Mouse (Mus musculus) T-cell, adult 2 months (primary cell): ENCODE measurements around the gene Zscan26.
"Not testable (repeated sequence)": the region's sequence is repeated elsewhere in the genome, so short reads cannot be mapped to it uniquely, and the experiment has no call there.

ENCODE experiments used
- DNase-seq: peaks from one replicate; pipeline ENCODE4 v3.0.0; 2022; ENCODE audit warnings: low spot score

Gene Zscan26

DNA sequence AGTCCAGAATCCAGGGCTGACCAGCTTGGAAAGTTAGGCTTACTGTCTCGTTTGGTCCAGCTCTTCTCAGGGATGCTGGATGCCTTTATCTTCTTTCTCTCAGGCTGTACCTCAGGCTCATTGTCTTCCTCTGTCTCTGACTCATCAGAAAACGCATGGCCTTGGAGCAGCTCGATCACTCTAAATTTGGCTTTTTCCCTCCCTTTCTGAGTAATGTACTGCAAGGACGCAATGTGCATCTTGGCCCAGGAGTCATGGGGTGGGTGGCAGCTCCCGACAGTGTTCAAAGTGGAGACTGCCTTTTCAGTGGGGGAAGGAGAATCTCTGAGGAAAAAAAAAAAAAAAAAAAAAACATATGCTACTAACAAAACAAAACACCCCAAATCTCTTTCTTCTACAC is 30.2 kb downstream of the Zscan26 start:
- DNase-seq, result no peak

DNA sequence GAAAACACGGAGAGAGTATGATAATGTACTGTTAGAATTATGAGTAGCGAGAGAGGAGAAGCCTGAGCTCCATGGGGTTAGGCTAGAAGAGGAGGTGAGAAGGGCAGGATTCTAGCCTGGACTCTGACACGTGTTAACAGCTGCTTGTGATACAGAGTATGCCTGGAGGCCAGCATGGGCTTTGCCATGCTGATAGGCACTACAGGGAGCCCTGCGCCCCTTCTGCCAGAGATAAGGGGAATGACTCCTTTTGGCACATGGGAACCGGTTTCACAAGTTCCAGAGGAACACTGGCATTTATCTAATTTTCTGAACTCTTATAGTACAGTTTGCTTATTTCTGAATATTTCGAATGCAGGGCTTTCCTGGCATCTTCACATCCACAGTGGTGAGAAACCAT is 34.7 kb downstream of the Zscan26 start:
- DNase-seq, result no peak

DNA sequence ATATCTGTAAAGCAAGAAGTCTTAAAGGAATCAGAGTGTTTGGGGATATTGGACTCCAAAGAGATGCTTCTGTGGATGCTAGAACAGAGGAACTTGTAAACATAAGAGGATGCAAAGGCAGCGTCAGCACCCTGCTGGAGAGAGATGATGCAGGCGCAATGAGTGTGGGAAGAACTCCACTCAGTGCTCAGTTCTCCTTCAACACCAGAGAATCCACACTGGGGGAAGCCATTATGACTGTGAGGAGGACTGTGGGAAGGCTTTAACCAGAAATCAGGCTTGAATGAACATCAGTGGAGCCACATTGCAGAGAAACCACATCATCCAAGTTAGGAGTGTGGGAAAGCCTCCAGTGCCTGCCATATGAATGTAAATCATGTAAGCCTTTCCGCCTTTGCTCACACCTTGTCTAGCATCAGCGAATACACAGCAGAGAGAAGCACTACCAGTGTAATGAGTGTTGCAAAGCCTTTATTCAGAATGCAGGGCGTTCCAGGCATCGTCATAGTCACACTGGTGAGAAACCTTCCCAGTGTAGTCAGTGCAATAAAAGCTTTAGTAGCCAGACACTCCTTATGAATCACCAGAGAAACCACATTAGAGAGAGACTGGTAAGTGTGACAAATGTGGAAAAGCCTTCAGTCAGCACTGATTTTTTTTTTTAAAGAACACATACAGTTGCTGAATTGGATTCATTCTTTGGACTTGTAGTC is 36.1 kb downstream of the Zscan26 start:
- no peak for DNase-seq

DNA sequence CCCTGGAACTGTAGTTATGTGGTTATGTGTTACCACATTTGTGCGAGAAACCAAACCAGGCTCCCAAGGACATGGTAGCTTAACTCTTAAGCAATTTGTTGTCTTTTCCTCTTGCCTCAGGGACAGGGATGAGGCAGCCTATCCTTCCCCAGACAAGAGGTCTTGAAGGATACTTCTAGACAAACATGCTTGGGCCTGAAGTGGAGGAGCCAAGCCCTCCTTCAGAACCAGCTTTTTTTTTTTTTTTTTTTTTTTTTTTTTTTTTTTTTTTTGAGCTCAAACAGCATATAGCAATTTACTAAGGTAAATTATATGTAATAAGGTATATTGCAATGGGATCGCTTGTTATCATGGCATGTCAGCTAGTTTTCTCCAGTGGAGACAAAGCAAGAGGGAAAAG is 37.8 kb downstream of the Zscan26 start:
- no peak for DNase-seq

DNA sequence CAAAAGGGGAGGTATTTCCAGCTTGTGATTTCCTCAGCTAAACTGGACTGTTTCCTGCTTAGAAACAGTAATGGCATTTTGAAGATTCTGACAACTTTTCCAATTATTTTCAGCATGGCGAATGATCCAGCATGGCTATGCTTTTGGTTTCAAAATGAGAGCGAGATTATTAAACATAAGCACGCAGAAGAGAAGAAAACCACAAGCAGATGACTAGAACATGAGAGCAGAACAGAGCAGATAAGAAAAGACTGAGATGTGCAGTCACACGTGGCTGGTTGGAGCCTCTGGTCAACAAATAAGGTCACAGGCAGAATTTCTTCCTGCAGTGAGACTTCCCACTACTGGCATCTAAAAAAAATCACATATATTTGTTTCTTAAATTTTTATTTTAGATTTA is 38.3 kb downstream of the Zscan26 start:
- no peak for DNase-seq

DNA sequence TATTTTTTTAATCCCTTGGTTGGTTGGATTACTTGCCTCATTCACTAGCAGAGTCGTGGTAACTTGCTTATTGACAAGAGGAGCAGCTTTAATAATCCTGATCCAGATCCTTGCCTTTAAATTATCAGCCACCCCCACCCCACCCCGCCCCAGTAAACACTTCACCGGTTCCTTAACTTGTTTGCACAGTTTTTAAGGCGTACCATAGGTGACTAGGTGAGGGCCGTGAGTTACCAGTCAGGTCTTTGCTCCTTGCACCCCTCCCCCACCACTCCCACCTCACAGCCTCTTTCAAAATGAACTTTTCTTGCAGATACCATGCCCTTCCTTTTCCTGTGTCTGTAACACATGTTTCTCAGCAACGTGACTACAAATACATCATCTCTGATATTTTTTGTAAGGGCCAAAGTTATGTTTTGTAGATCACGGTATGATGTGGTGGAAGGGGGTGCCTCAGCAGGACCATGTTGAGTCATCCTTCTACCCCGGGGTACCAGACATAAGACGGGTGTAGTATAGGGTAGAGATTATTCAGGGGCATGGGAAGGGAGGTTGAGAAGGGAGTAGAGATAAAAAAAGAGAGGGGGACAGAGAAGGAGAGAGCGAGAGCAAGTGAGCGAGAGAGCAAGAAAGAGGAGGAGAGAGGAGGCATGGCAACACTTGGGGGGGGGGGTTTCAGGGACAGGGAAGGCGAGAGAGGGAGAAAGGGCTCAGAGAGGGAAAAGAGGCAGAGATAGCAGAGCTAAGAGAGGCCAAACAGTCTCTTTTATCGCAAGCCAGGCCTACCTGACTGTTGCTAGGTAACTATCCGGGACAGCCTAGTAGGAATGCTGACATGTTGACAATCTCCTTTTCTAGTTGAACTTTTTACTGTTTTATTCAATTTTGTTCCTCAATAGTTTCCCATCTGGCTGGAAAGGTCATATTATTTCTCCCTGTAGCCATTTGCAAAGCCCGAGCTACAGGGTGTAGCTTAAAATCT is 39.0 kb downstream of the Zscan26 start:
- no peak for DNase-seq

DNA sequence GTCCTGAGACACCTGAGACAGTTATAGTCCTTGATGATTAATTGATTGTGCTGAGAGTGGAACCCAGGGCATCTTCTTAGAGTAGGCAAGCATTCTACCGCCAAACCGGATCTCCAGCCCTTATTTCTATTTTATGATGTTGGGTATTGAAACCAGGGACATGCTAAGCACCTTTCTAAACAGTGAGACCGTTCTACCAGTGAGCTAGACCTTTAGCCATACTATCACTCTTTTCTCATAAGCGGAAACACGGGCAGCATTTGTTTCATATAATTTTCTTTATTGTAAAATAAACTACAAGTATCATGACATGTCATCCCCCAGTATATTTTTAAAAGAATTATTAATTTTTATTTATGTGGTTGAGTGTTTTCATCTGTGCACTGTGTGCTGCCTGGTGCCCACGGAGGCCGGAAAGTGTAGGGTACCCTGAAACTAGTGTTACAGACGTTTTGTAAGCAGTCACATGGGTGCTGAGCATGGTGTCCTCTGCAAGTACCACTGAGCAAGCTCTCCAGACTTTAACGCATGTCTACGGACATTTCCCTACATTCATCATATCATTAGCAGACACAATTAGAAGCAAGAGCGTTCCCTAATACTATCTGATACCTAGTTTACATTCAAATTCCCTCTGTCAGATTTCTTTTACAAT is 44.6 kb downstream of the Zscan26 start:
- DNase-seq, result no peak

DNA sequence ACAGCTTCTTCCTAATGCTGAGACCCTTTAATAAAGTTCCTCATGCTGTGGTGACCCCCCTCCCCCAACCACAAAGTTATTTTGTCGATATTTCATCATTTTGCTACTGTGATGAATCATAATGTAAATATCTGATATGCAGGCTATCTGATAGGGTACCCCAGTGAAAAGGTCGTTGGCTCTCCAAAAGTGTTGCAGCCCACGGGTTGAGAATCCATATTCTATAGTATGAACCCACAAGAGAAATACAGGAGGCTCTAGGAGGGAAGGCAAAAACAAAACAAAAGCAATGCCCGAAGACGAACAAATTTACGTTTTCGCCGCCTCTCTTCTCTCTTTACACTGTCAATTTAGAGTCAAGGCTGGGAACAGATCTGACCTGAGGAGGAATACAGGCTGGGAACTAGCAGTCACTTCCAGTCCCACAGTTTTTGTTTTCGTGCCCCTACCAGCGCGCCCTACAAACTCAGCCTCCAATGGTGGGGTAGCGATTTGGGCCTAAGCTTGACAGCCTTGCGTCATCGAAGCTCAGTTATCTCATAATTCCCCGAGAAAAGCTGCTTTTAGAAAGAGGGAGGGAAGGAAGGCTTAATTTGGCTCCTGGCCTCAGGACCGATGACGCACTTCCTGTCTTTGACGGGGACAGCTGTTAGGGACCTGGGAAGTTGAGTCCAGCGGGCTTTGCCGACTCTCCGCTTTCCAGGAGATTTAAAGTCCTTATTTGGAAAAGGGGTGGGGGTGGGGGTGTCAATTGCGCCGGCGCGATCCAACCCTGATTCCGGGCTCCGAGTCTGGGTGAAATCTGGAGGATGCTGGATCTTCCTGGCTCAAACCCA is 45.3 kb downstream of the Zscan26 start:
- DNase-seq, result peak; percentile 32

DNA sequence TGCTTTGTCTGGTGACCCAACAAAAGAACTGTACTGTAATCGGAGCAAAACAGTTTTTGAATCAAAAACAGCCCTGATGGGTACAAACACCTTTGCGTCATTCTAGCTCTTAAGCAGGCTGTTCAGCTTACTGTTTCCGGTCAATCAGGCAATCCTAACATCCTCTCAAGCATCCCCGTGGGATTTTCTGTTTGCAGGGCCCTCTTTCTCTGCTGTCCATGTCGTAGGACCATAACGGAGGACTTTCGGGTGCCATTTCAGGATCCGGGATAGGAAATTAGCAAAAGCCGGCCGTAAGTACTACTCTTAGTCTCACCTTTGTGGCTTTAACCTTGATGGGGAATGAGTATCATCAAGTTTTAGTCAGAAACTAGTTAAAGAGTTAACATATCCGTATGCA is 46.2 kb downstream of the Zscan26 start:
- no peak for DNase-seq

DNA sequence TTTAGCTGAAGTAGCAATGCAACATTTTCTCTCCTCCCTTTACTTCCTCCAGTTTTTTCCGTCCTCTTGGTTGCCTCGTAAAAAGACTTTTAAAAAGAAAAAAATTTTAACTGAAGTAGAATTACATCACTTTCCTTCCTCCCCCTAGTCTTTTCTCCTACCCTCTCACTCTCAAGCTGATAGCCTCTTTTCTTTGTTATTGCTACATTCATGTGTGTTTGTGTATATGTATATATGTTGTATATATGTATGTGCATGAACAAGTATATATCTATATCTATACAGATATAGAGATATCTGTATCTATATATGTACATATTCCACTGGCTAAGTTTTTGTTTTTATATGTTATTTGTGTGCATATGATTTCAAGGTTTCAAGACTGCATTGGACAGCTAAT is 50.7 kb downstream of the Zscan26 start:
- DNase-seq, result no peak

DNA sequence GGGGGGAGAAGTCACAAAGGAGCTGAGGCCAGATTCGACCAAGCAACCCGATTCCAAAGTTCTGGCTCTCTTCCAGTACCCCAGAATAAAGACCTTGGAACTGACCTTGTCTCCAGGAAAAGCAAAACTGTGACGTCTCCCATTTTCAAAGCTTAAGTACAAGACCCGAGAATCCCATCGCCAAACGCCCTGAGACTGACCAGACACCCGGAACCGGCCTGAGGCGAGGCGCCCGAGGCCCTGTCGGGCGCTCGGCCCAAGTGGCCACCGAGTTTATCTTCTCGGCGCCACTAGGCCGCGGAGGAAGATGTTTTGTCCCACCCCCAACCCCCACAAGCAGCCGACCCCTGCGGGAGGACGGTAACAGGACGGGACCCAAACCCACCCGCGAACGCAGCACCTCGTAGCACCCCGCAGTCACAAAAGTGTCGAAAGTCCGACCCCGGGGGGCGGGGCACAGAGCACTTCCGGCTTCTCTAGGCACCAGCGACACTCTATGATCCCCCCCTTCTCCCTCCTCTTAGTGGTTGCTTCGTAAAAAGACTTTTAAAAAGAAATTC is 51.2 kb downstream of the Zscan26 start, which contains the start of gene Zkscan3:
Zkscan3 (minus strand) TSS at position 469 of the 560 bp plus-strand sequence.
- DNase-seq, result peak; percentile 81

DNA sequence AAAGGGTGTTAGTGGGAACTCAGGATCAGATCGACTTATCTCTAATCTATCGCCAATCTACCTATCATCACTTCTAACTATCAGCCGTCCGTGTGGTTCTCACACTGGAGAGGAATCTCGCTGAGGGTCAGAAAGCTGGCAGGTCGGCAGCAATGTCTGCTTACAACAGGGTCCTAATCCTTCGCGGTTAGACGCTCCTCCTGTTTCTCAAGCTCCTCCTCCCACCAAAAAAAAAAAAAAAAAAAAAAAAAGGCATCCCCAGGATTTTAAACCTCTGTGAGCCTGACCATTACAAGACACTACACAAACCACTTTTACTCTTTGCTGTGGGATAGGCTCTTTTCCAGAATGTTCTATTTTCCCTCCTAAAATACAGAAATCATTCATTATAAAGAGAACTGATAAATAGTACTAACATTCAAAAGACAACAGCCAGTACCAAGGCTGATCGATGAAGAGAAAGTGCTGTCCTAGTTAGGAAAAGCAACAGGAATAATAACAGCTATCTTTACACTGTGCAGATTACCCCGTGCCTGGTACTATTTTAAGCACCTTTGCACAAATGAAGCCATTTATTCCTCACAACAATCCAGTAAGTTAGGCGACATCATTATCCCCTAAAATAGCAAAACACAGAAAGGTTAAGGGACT is 51.8 kb downstream of the Zscan26 start:
- DNase-seq, result no peak

DNA sequence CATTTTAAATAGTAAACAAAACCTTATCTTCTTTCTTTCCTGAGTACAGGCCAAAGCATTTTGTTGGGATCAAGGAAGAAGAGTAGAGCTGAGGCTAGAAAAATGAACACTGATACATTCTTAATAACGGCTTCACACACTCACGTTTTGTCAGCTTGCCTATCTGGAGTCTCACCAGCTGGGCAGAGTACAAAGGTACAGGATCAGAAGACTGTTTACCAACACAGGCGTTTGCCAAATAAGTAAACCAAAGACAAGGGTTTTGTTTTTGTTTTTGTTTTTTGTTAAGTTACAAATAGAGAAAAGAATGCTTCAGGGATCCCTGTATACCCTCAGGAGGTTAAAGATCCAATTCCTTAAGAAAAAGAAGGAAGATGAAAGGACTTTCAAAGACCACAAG is 52.4 kb downstream of the Zscan26 start:
- DNase-seq, result no peak

DNA sequence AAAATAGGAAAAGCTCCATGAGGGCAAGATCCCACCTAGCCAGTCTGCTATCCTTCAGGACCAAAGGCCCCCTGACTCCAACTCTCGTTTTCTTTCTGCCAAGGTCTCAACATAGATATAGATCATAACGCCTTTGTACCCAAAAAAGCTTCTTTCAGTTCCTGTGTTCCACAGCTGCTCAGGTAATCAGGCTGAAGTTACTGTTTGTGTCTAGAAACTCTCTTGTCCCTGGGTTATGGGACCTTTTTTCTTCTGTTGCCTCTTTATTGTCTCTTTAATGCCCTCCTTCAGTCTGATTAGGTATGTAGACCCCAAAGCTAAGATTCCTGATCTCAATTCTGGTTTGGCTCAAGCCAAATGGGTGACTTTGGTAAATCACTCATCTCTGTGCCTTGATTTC is 56.0 kb downstream of the Zscan26 start:
- DNase-seq, result no peak

DNA sequence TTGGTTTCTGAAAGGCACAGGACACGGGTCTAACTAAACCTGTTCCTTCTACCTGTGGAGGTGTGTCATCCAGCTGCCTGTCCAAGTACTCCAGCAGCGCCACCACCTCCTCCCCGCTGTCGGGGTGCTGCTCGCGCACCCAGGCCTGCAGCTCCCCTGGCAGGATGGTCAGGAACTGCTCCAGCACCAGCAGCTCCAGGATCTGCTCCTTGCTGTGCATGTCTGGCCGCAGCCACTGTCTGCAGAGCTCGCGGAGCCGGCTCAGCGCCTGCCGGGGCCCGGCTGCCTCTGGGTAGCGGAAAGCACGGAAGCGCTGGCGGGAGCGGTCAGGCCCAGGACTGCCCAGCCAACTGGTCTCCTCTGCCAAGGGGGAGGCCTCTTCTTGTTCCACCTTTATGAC is 57.5 kb downstream of the Zscan26 start:
- not testable (repeated sequence) for DNase-seq

DNA sequence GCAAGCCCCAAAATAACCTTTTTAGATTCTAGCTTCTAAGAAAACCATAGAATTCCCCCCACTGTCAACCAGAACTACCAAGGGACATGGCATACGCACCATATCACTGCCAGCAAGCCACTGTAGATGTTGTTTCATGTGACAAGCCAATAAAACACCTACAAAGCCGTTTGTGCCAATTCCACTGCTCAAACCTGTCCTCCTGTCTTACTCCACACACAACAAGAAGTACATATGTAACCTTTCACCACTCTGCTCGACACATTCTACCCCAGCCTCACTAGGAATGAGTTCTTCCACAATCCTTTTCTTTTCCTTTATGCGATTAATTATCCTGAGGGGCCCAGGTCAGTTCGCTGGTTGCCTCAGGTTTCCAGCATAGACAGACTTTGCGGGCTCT is 57.9 kb downstream of the Zscan26 start:
- no peak for DNase-seq

DNA sequence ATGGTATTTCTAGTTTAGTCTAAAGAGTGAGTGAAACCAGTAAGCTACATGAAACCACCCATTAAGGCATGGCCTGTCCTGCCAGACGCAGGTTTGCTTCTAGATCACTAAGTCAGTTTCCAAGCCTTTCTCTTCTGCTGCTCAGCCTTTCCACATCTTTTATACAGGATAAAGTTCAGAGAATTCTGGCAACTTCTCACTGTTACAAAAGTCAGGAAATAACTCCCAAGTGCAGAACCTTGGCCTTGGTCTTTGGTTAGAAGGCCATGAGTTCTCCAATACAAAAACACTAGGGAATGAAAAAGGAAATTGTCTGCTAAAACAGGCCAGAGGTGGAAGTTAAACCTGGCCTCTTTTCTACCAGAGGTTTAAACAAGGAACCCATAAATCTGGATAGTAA is 58.3 kb downstream of the Zscan26 start:
- no peak for DNase-seq
